Mouse (Mus musculus): ENCODE data around the gene Smim11.

Smim11 gene

GRCm38 (mm10) chr16:92360711-92361110, 59.6 kb downstream of the Smim11 start:
- DNase-seq (ENCODE audit: low read depth, low spot score), result no peak

Data from A20 (cell line).